Mouse (Mus musculus): Measurements from ENCODE around the gene Jam2. TPM values are rescaled to one million over a fixed set of nuclear protein-coding genes. Genes with fewer than 3 reads are reported as not detected.
A peak's percentile ranks its signal among the peaks of the same experiment; 100 is the strongest.

Gene Jam2
- polyA plus RNA-seq, 1 experiment from 2014 or later, result 12.9 TPM

DNA sequence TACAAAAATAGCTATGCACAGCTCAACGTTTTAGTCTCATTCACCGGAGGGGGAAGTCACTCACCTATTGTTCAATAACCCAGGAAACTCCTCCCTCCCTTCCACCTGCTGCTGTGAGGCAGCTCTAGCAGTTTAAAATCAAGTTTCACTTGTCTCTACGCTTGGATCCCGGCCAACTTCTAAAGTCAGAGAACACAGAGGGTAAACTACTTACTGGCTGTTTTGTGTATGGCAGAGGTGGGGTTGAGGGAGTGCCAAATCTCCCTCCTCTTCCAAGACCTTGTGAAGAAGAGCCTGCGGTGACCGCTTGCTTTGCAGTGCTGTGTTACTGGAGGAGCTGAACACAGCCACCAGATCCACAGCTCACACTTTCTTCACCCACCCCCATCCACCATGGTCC, 51.1 kb downstream of the Jam2 start:
- Histone ChIP-seq H3K4me2 (no peak overlapping the region), H3K4me1 (no peaks in the 10 kb centered on the region), H3K27me3 (no peaks in the 10 kb centered on the region), H3K36me3 (peaks cover 57% of the 10 kb centered on the region), H3K9ac (no peak overlapping the region), H3K4me3 (no peak overlapping the region), H3K27ac (0 out of 2 replicates have a peak overlapping the region, but pooled peaks have one; percentile 33), H3K9me3 (no peaks in the 10 kb centered on the region)
- peak; percentile 59; the same call in 1 of the 2 replicates for ATAC-seq (ENCODE audit: borderline replicate concordance, extremely low read depth, low FRiP score, low TSS enrichment)
- 57% methylated on average over 6 of the region's 6 CpGs for WGBS

DNA sequence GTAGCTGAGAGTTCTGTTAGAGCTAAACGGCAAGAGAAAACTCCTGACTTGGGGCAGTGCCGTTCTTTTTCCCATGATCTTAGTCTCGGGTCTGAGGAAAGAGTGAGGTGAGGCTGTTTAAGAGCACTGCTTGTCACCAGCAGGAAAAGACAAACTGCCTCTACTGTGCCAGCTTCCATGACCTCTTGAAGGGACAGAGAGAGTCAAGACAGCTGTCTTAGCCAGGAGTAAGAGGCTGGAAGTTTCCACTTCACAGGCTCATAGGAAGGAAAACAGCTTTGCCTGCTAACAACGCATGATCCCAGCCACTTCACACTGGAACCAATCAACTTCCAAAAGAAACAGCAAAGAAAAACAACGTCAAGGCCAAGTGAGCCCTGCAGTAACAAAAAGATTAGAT, 57.8 kb downstream of the Jam2 start:
- no peak overlapping the region for H3K4me3 ChIP-seq
- no peak overlapping the region for H3K9ac ChIP-seq
- no peak overlapping the region for H3K4me2 ChIP-seq
- H3K36me3 ChIP-seq, result peaks cover 50% of the 10 kb centered on the region
- H3K4me1 ChIP-seq, result peaks cover 18% of the 10 kb centered on the region
- 81% methylated on average over 5 of the region's 5 CpGs for WGBS
- no peaks in the 10 kb centered on the region for H3K27me3 ChIP-seq
- H3K9me3 ChIP-seq, result no peaks in the 10 kb centered on the region
- ATAC-seq (ENCODE audit: borderline replicate concordance, extremely low read depth, low FRiP score, low TSS enrichment), result no peak
- H3K27ac ChIP-seq, result no peak overlapping the region

DNA sequence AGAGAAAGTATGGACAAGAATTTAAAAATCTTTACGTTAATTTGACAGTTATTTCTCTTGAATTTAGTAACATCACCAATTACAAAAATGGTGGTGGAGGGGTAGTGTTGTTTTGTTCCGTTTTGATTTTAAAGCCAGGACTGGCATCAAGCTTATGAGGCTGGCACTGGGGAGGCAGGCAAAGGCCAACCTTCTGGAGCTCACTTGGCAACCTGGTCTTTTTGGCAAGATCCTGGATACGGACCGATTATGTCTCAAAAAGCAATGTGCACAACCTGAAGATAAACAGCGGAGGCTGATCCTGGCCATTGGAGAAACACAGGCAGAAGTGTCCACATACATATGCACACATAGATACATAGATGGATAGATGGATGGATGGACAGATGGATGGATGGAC, 58.8 kb downstream of the Jam2 start:
- Histone ChIP-seq H3K36me3 (peaks cover 41% of the 10 kb centered on the region), H3K27ac (no peak overlapping the region), H3K4me1 (peaks cover 22% of the 10 kb centered on the region), H3K9me3 (no peaks in the 10 kb centered on the region), H3K9ac (no peak overlapping the region), H3K4me2 (no peak overlapping the region), H3K4me3 (no peak overlapping the region), H3K27me3 (no peaks in the 10 kb centered on the region)
- ATAC-seq (ENCODE audit: borderline replicate concordance, extremely low read depth, low FRiP score, low TSS enrichment), result no peak
- 93% methylated on average over 5 of the region's 5 CpGs for WGBS

DNA sequence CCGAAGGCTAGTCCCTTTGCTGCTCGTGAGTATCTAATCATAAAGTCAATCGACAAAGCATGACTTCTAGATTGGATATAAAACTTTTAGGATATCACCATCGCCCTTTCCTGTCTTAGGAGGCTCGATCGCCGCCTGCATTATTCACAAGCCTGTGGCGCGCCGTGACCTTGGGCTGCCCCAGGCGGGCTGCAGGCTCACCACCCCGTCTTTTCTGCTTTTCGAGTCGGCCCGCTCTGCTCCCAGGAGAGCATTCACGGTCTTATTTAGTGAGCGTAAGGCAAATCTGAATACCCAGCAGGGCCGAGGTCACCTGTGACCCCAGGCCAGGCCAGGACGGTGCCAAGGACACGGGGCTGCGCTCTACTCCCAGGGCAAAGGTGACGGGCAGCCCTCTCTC, 60.4 kb downstream of the Jam2 start:
- H3K4me2 ChIP-seq, result peak overlapping the region; percentile 68

DNA sequence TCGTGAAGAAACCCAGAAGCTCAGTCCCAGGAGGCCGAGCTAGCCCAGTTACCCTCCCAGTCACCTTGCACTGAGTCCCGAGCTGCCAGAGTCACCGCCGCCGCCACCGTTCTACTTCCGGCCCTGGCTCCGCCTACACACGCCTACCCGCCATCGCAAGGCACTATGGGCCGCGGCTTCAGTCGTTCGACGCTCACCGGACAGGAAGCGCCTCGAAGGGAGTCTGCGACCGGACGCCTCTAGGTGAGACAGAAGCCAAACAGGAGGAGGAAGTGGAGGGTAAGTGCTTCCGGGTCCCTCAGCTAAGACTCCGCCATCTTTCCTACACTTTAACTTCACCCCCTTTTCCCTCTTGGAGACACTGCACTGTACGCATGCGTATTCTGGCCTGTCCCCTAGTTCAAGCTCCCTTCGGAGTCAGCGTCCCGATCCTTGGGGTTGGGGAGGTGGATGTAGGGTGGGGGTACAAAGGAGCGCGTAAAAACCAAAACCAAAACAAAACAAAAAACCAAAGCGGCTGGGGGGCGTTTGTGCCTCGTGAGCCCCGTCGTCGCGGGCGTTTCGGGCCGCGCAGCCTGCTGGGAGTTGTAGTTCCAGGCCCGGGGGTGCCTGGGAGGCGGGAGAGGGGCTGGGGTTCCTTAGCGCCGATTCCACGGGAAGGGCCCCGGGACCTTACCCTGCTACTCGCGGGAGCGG, 61.0 kb downstream of the Jam2 start, which contains the start of gene Gabpa:
Gene Gabpa (plus strand): TSS at position 181 of the 696 bp plus-strand sequence.
- peak within 1 kb of the TSS; percentile 100 for H3K9ac ChIP-seq
- H3K27me3 ChIP-seq, result no peaks in the 10 kb centered on the region
- peaks cover 25% of the 10 kb centered on the region for H3K36me3 ChIP-seq
- ATAC-seq (ENCODE audit: borderline replicate concordance, extremely low read depth, low FRiP score, low TSS enrichment), result peak; percentile 95
- H3K4me2 ChIP-seq, result peak within 1 kb of the TSS; percentile 68
- peak within 1 kb of the TSS; percentile 99 for H3K27ac ChIP-seq
- peaks cover 22% of the 10 kb centered on the region for H3K4me1 ChIP-seq
- H3K9me3 ChIP-seq, result no peaks in the 10 kb centered on the region
- WGBS, result 1% methylated on average over 52 of the region's 52 CpGs
- peak within 1 kb of the TSS; percentile 96 for H3K4me3 ChIP-seq

More for the DNA sequence above, 60.4 kb downstream of the Jam2 start:
- WGBS, result 1% methylated on average over 22 of the region's 22 CpGs
- Histone ChIP-seq H3K4me1 (peaks cover 22% of the 10 kb centered on the region), H3K27me3 (no peaks in the 10 kb centered on the region), H3K4me3 (peak overlapping the region; percentile 96), H3K27ac (peak overlapping the region; percentile 99), H3K9ac (peak overlapping the region; percentile 100), H3K36me3 (peaks cover 28% of the 10 kb centered on the region), H3K9me3 (no peaks in the 10 kb centered on the region)
- ATAC-seq (ENCODE audit: borderline replicate concordance, extremely low read depth, low FRiP score, low TSS enrichment), result peak; percentile 10; the same call in 1 of the 2 replicates

DNA sequence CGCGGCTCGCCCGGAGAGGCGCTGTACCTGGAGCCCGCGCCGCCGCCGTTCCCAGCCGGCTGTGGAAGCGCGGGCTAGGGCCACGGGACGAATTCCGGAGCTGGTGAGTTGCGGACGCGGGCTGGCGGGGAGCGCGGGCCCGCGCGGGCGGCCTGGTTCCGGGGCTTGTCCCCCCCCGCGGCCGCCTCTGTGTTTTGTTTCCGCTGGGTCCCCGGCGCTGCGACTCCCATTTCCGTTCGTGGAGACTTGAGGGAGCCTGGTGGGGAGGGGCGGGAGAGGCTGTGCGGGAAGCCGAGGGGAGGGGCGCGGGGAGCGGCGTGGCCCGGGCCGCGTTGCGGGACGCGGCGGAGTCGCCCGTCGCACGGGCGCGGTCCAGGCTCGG, 61.5 kb downstream of the Jam2 start, which contains the start of gene Atp5j:
Gene Atp5j (minus strand): TSS at position 185 of the 382 bp plus-strand sequence.
- H3K9me3 ChIP-seq, result no peaks in the 10 kb centered on the region
- H3K27me3 ChIP-seq, result no peaks in the 10 kb centered on the region
- peak; percentile 77 for ATAC-seq (ENCODE audit: borderline replicate concordance, extremely low read depth, low FRiP score, low TSS enrichment)
- H3K27ac ChIP-seq, result peak within 1 kb of the TSS; percentile 99
- peaks cover 22% of the 10 kb centered on the region for H3K4me1 ChIP-seq
- WGBS, result under 1% methylated on average over 57 of the region's 57 CpGs
- peak within 1 kb of the TSS; percentile 96 for H3K4me3 ChIP-seq
- peaks cover 23% of the 10 kb centered on the region for H3K36me3 ChIP-seq
- H3K4me2 ChIP-seq, result peak within 1 kb of the TSS; percentile 68
- peak within 1 kb of the TSS; percentile 100 for H3K9ac ChIP-seq

DNA sequence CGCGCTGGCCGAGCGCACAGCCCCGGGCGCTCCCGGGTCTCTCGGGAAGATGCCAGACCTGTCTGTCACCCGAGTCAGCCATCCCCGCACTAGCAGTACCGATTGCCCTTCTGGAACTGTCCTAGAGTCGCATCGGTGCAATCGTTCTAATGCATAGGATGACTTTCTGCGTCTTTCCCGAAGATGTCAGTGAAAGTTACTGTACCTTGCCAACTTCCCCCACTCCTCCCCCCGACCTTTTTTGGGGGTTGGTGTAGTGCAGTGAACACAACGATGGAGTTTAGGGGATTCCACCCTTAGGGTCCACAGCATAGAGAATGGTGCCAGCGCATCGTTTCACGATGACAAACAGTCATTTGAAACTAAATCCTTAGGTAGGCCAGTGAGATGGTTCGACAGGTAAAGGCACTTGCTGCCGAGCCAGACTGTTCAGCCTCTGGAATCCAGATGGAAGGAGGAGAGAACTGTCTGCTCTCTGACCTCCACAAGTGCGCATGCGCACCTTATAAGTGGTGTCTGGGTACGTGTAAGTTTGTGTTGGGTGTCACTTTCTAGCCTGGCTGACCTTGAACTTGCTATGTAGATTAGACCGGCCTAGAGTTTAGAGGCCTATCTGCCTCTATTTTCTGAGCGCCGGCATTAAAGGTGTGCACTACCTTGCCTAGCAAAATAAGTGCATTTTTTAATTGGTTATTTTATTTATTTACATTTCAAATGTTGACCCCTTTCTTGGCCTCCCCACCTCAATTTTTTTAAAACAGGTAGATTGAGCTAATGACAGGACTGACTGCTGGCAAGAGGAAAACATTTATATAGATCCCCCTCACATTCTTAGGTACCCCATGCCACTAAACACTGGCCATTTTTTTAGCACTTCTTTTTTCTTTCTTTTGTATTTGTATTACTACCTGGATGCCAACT, 62.2 kb downstream of the Jam2 start:
- H3K27ac ChIP-seq, result peak overlapping the region; percentile 99
- H3K4me3 ChIP-seq, result peak overlapping the region; percentile 96
- no peaks in the 10 kb centered on the region for H3K9me3 ChIP-seq
- H3K9ac ChIP-seq, result peak overlapping the region; percentile 100
- peak; percentile 19; the same call in 1 of the 2 replicates for ATAC-seq (ENCODE audit: borderline replicate concordance, extremely low read depth, low FRiP score, low TSS enrichment)
- peak overlapping the region; percentile 68 for H3K4me2 ChIP-seq
- peaks cover 17% of the 10 kb centered on the region for H3K36me3 ChIP-seq
- 4% methylated on average over 29 of the region's 29 CpGs for WGBS
- H3K4me1 ChIP-seq, result peaks cover 22% of the 10 kb centered on the region
- H3K27me3 ChIP-seq, result no peaks in the 10 kb centered on the region

DNA sequence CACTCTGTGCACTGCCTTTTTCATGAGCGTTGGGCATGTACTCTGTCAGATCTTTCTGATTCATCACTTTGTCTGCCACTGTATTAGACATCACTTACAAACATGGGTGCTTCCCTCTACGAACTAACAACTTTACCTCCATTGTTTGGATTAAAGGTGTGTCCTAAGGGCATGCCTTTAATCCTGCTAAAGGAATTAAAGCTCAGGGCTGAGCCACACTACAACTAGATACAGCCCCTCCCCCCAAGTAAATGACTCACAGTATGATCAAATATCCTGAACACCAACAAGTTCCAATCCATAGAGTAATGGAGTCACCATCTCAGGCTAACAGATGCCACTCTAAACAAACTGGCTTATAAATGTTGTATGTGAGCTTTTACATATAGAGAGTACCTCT, 64.7 kb downstream of the Jam2 start:
- Histone ChIP-seq H3K9ac (no peak overlapping the region), H3K4me3 (no peak overlapping the region), H3K36me3 (peaks cover 19% of the 10 kb centered on the region), H3K27ac (no peak overlapping the region), H3K4me2 (no peak overlapping the region), H3K4me1 (peaks cover 16% of the 10 kb centered on the region), H3K27me3 (no peaks in the 10 kb centered on the region), H3K9me3 (no peaks in the 10 kb centered on the region)
- WGBS, result 68% methylated on average over 2 of the region's 2 CpGs
- no peak for ATAC-seq (ENCODE audit: borderline replicate concordance, extremely low read depth, low FRiP score, low TSS enrichment)

DNA sequence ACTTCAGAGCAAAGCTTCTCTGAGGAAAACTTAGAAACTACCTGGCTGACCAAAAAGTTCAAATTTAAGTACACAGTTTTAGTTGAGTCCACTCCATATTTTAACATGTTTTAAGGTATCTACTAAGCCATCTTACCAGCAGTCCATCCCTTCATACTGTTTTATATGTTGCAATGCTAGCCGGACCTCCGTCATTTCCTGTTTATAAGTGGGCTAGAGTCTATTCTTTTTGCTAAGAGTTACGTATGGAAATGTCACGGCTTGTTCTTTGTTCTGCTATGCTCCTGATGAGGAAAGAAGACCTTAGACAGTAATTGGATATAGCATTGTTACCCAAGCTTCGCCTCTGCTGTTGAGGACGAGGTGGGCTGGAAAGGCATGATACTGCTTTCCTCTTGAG, 79.6 kb downstream of the Jam2 start:
- Histone ChIP-seq H3K27ac (no peak overlapping the region), H3K36me3 (peaks cover 71% of the 10 kb centered on the region), H3K4me2 (no peak overlapping the region), H3K4me1 (no peaks in the 10 kb centered on the region), H3K9ac (no peak overlapping the region), H3K4me3 (no peak overlapping the region), H3K27me3 (no peaks in the 10 kb centered on the region), H3K9me3 (no peaks in the 10 kb centered on the region)
- no peak for ATAC-seq (ENCODE audit: borderline replicate concordance, extremely low read depth, low FRiP score, low TSS enrichment)
- WGBS, result 74% methylated on average over 6 of the region's 6 CpGs

DNA sequence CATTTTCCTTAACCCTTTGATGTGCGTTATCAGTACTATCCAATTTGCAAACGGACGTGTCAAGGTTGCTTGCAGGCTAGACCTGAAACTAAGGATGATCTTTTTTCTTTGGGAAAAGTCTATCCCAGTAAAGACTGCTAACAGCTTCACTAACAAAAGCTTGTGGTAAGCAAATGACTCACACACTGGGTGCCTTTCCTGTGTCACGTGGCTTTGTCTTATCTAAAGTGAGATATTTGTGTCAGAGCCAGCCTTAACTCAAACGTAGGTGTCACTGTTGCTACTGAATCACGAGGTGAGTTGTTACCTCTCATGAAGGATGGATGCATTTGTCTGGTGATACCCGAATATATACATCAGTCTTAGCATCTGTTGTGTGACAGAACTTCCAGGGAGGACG, 90.7 kb downstream of the Jam2 start:
- Histone ChIP-seq H3K36me3 (peaks cover 31% of the 10 kb centered on the region), H3K4me3 (no peak overlapping the region), H3K9me3 (no peaks in the 10 kb centered on the region), H3K27ac (no peak overlapping the region), H3K4me1 (no peaks in the 10 kb centered on the region), H3K4me2 (no peak overlapping the region), H3K9ac (no peak overlapping the region), H3K27me3 (no peaks in the 10 kb centered on the region)
- WGBS, result 78% methylated on average over 8 of the region's 8 CpGs
- no peak for ATAC-seq (ENCODE audit: borderline replicate concordance, extremely low read depth, low FRiP score, low TSS enrichment)

DNA sequence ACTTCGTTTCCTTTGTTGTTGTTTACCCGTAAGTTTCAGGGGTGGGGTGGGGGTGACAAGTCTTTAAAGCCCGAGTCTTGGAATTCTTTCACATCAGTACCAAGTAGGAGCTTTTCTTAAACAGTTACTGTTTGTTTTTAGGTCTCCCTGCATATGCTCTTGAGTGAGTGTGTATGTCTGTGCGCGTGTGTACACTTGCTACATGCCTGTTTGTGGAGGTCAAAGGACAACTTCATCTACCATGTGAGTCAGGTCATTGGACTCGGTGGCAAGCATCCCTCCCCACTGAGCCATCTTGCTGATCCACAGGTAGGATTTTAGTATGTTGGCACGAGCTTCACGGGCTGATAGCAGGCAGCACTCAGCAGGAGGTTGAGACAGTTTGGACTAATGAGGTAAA, 99.9 kb downstream of the Jam2 start:
- WGBS, result 76% methylated on average over 8 of the region's 8 CpGs
- H3K4me2 ChIP-seq, result no peak overlapping the region
- H3K27ac ChIP-seq, result no peak overlapping the region
- no peaks in the 10 kb centered on the region for H3K4me1 ChIP-seq
- no peak overlapping the region for H3K9ac ChIP-seq
- no peaks in the 10 kb centered on the region for H3K36me3 ChIP-seq
- H3K4me3 ChIP-seq, result no peak overlapping the region
- no peaks in the 10 kb centered on the region for H3K27me3 ChIP-seq
- ATAC-seq (ENCODE audit: borderline replicate concordance, extremely low read depth, low FRiP score, low TSS enrichment), result no peak
- no peaks in the 10 kb centered on the region for H3K9me3 ChIP-seq
